Mouse (Mus musculus): ENCODE data around the gene Gm42957. TPM values are rescaled to one million over a fixed set of nuclear protein-coding genes. Genes with fewer than 3 reads are reported as not detected.
A peak's percentile ranks its signal among the peaks of the same experiment; 100 is the strongest.

The Gm42957 gene
- total RNA-seq, 2 experiments from 2014 or later, result 0.20 TPM; not detected in 1

DNA sequence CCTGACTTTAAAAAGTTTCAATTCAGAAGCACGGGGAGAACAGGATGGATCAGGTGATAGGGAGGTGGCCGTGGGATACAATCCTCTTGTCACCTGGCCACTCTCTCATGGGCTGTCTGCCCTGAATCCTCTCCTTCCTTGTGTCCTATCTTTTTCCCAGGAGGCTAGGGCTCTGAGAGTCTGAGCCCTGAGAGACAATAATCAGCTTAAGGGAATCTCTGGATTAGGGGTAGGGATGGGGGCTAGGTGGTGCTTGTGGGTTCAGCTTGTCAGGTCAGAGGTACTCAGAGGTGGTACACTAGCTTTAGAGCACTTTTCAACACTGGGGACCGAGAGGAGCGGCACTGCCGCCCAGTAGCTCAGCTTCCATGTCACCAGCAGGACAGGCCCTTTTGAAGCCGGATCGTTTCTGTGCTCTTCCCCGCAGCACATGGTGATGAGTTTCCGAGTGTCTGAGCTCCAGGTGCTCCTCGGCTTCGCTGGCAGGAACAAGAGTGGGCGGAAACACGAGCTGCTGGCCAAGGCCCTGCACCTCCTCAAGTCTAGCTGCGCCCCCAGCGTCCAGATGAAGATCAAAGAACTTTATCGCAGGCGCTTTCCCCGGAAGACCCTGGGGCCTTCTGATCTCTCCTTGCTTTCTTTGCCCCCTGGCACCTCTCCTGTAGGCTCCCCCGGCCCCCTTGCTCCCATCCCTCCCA lies 63.9 kb downstream of the Gm42957 start:
- DNase-seq, result no peak
- intact Hi-C loops (cut with DNase I), result loop anchor here (5.0 kb wide), 1 partner anchor 62 kb away; the partner anchor contains the start of genes Gm42957 and Pex11b

DNA sequence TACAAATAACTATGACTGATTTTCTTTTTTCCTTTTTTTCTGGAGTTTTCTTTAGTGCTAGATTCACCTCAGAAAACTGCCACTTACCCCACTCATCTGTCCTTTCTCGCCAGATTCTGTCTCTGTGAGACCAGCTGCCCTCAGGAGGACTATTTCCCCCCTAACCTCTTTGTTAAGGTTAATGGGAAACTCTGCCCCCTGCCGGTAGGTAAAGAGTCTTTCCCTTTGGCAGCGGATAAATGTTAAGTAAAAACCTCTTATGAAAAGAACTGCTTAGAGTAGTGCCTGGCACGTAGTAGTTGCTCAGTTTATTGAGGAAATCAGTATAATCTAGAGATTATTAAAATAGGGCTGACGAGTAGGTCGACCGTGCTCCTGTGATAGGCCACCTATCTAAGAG lies 65.1 kb downstream of the Gm42957 start:
- peak in 1 of 2 experiments; percentile 61 for DNase-seq
- intact Hi-C loops (cut with DNase I), result no loop called here

- intact Hi-C loops (cut with DNase I), result no loop called here
- no peak for DNase-seq
Observed at GRCm38 (mm10) chr3:96701003-96701402, 65.7 kb downstream of the Gm42957 start.

Other genes starting within 250 kb of the Gm42957 start
- not detected for gene BC107364, start 183.2 kb upstream of the Gm42957 start, total RNA-seq (2021)
- gene Hfe2, start 110.3 kb upstream of the Gm42957 start, total RNA-seq (2021), result 100 to 1,000 TPM; 149 to 172 TPM
- gene Txnip, start 77.5 kb upstream of the Gm42957 start, total RNA-seq (2021), result 1,000 to 10,000 TPM in 1 of 2 experiments, 100 to 1,000 TPM in 1; 618 to 1,152 TPM
- 1 to 10 TPM; 4.9 to 5.3 TPM for gene Gm16253, start 58.5 kb upstream of the Gm42957 start, total RNA-seq (2021)
- gene Polr3gl, start 41.3 kb upstream of the Gm42957 start, total RNA-seq (2021), result 10 to 100 TPM; 24.3 to 30.9 TPM
- gene Ankrd34a, start 38.8 kb upstream of the Gm42957 start, total RNA-seq (2021), result 1 to 10 TPM; 2.0 to 5.5 TPM
- gene Lix1l, start 34.3 kb upstream of the Gm42957 start, total RNA-seq (2021), result 10 to 100 TPM; 40.1 to 54.6 TPM
- 10 to 100 TPM; 47.9 to 55.9 TPM for gene Rbm8a, start 5.5 kb upstream of the Gm42957 start, total RNA-seq (2021)
- gene Pex11b, start 98 bp upstream of the Gm42957 start, total RNA-seq (2021), result 10 to 100 TPM; 30.3 to 35.3 TPM
- gene Itga10, start 10.1 kb downstream of the Gm42957 start, total RNA-seq (2021), result 1 to 10 TPM in 1 of 2 experiments, under 1 TPM in 1; 0.60 to 1.5 TPM
- under 1 TPM; 0.55 to 0.60 TPM for gene Ankrd35, start 34.7 kb downstream of the Gm42957 start, total RNA-seq (2021)
- gene Pias3, start 60.9 kb downstream of the Gm42957 start, total RNA-seq (2021), result 10 to 100 TPM; 23.7 to 24.6 TPM
- 1 to 10 TPM; 2.5 to 3.3 TPM for gene Nudt17, start 73.1 kb downstream of the Gm42957 start, total RNA-seq (2021)
- gene Polr3c, start 92.2 kb downstream of the Gm42957 start, total RNA-seq (2021), result 10 to 100 TPM; 22.2 to 26.1 TPM
- gene Rnf115, start 92.2 kb downstream of the Gm42957 start, total RNA-seq (2021), result 10 to 100 TPM; 25.5 to 27.0 TPM
- under 1 TPM; 0.17 to 0.31 TPM for gene Pdzk1, start 193.8 kb downstream of the Gm42957 start, total RNA-seq (2021)
- not detected for gene Cd160, start 193.9 kb downstream of the Gm42957 start, total RNA-seq (2021)